Mouse (Mus musculus) heart, postnatal 0 days (tissue): ENCODE measurements around the gene Tnfrsf1b. TPM values are rescaled to one million over a fixed set of nuclear protein-coding genes. Genes with fewer than 3 reads are reported as not detected.

Experiments used
- ATAC-seq: fragments of 200-750 bp; cut with Nextera tagmentation; 2 replicates; pipeline ENCODE4 v1.8.0; 2017; ENCODE audit warnings: low read depth, moderate number of reproducible peaks, moderate library complexity; ENCODE audit not compliant: insufficient read depth
- DNase-seq: peaks from one replicate; pipeline ENCODE4 v3.0.0-alpha.2; 2016; ENCODE audit warnings: low spot score
- H3K27ac ChIP-seq: fragments of 300-500 bp; sonication (generic); 2 replicates; pipeline ENCODE4 v1.5.1; 2014; ENCODE audit warnings: low read depth, mild to moderate bottlenecking
- H3K27me3 ChIP-seq: fragments of 300-500 bp; sonication (generic); 2 replicates; pipeline ENCODE4 v1.6.1; 2014; ENCODE audit warnings: low read length, mixed read lengths; ENCODE audit not compliant: control insufficient read depth, insufficient read depth
- H3K36me3 ChIP-seq: fragments of 300-500 bp; sonication (generic); replicated peaks from 2 replicates; pipeline ENCODE4 v1.6.1; 2014; ENCODE audit warnings: low read length, mixed read lengths; ENCODE audit not compliant: control insufficient read depth, insufficient read depth
- H3K4me1 ChIP-seq: fragments of 300-500 bp; sonication (generic); 2 replicates; pipeline ENCODE4 v1.6.1; 2014; ENCODE audit warnings: antibody characterized with exemption; ENCODE audit not compliant: control insufficient read depth, insufficient read depth
- H3K4me2 ChIP-seq: fragments of 300-500 bp; sonication (generic); 2 replicates; pipeline ENCODE4 v1.6.1; 2014; ENCODE audit warnings: low read depth, mild to moderate bottlenecking, low read length, moderate library complexity
- H3K4me3 ChIP-seq: fragments of 300-500 bp; sonication (generic); 2 replicates; pipeline ENCODE4 v1.5.1; 2014; ENCODE audit warnings: low read depth, low read length
- H3K9ac ChIP-seq: fragments of 300-500 bp; sonication (generic); replicated peaks from 2 replicates; pipeline ENCODE4 v1.6.1; 2014; ENCODE audit warnings: low read depth, low read length, mixed read lengths
- H3K9me3 ChIP-seq: fragments of 300-500 bp; sonication (generic); replicated peaks from 2 replicates; pipeline ENCODE4 v1.6.1; 2016; ENCODE audit warnings: low read length; ENCODE audit not compliant: control insufficient read depth
- CTCF ChIP-seq: IDR thresholded peaks from 2 replicates; pipeline ENCODE4 v1.5.1; 2016; ENCODE audit warnings: antibody characterized with exemption, control low read depth, low read depth
- EP300 ChIP-seq: IDR thresholded peaks from 2 replicates; pipeline ENCODE4 v1.6.1; 2016; ENCODE audit warnings: antibody characterized with exemption, low read depth
- WGBS: fragments of 180-500 bp; shearing (Covaris S2); extraction: QIAGEN DNeasy Blood & Tissue Kit; methylation state at CpG from one replicate; pipeline ENCODE4 v1.1.7; 2014; 5-methylcytosine and 5-hydroxymethylcytosine counted together
- polyA plus RNA-seq: library from polyadenylated mRNA; unstranded; fragments of >200 nt; fragmentation: Nextera tagmentation; extraction: Ambion mirVana; gene quantifications from 2 replicates; pipeline ENCODE4 v1.2.1, GENCODE M21; 2015
- total RNA-seq: library from RNA; depleted of rRNA; stranded (reverse); fragments of >200 nt; gene quantifications from 2 replicates; pipeline ENCODE4 v1.2.3, GENCODE M21; 2014; ENCODE audit warnings: low replicate concordance

The Tnfrsf1b gene
- total and polyA plus RNA-seq, 2 experiments from 2014 or later = 2.0 to 11.1 TPM

DNA sequence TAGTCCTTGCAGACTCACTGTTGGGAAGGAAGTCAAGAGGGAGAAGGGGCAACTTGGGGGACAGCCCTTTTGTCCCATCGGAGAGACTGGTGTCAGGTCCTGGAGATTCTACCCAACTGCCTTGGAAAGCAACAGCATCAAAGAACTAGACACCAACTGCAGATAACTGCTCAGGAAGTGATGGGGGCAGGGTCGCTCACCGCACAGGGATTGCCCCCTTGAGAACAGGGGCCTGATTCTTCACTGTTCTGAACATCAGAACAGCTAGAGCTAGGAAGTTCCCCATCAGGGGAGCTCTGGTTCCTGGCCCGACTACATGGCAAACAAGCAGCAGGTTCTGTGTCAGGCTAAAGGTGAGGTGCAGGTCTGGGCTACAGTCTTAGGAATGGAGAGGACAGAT is 19.8 kb upstream of the Tnfrsf1b start:
- no peak overlapping the region for H3K4me2 ChIP-seq
- no peak overlapping the region for H3K4me3 ChIP-seq
- ATAC-seq (no peak), DNase-seq (no peak)
- H3K9me3 ChIP-seq = no peaks in the 10 kb centered on the region
- no peaks in the 10 kb centered on the region for H3K4me1 ChIP-seq
- no peak overlapping the region for H3K27ac ChIP-seq
- H3K27me3 ChIP-seq = no peaks in the 10 kb centered on the region
- no peaks in the 10 kb centered on the region for H3K36me3 ChIP-seq
- TF ChIP-seq EP300 = no peak
- TF ChIP-seq CTCF = no peak
- 58% methylated on average over 4 of the region's 4 CpGs for whole genome bisulfite sequencing
- no peak overlapping the region for H3K9ac ChIP-seq

DNA sequence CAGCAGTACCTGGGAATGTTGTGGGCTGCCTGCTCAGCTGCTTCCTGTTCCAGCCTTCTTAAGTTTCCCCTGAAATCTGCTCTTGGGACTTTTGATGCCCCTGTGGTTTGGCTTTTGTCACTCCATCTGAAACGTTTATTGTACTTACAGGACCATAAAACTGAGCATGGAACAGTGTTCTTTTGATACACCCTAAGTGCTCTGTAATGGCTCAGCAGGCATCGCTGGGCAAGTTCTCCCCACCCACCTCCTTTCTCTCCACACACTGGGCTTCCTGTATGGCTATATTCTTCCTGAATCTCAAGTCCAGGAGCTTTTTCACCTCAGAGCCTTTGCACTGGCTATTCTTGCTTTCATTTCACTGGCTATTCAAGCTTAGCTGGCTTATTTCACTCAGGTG is 18.1 kb upstream of the Tnfrsf1b start:
- H3K4me1 ChIP-seq = no peaks in the 10 kb centered on the region
- no peaks in the 10 kb centered on the region for H3K27me3 ChIP-seq
- H3K9me3 ChIP-seq = no peaks in the 10 kb centered on the region
- H3K9ac ChIP-seq = no peak overlapping the region
- no peak overlapping the region for H3K4me3 ChIP-seq
- no peak overlapping the region for H3K4me2 ChIP-seq
- TF ChIP-seq CTCF (no peak), EP300 (no peak)
- WGBS = 34% methylated on average over 2 of the region's 2 CpGs
- H3K36me3 ChIP-seq = no peaks in the 10 kb centered on the region
- ATAC-seq = no peak
- no peak overlapping the region for H3K27ac ChIP-seq
- DNase-seq = no peak

DNA sequence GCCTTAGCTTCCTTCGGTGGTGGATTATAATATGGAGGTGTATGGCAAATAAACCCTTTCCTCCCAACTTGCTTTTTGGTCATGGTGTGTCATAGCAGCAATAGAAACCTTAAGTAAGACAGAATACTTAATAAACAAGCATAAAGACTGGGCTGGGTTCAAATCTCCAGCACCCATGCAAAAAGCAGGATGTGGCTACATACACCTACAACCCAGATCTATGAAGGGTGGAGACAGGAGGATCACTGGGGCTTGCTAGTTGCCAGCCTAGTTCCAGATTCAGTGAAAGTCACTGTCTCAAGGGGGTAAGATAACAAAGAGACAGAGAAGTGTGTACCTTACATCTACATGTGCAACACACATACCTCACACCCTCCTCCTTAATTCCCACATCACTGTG is 16.9 kb upstream of the Tnfrsf1b start:
- H3K4me1 ChIP-seq = no peaks in the 10 kb centered on the region
- DNase-seq = no peak
- H3K36me3 ChIP-seq = no peaks in the 10 kb centered on the region
- ATAC-seq = no peak
- no peaks in the 10 kb centered on the region for H3K27me3 ChIP-seq
- no peak overlapping the region for H3K9ac ChIP-seq
- TF ChIP-seq EP300 = no peak
- no peak for TF ChIP-seq CTCF
- 95% methylated on average over 1 of the region's 1 CpGs for WGBS
- no peak overlapping the region for H3K27ac ChIP-seq
- no peak overlapping the region for H3K4me2 ChIP-seq
- no peaks in the 10 kb centered on the region for H3K9me3 ChIP-seq
- no peak overlapping the region for H3K4me3 ChIP-seq

DNA sequence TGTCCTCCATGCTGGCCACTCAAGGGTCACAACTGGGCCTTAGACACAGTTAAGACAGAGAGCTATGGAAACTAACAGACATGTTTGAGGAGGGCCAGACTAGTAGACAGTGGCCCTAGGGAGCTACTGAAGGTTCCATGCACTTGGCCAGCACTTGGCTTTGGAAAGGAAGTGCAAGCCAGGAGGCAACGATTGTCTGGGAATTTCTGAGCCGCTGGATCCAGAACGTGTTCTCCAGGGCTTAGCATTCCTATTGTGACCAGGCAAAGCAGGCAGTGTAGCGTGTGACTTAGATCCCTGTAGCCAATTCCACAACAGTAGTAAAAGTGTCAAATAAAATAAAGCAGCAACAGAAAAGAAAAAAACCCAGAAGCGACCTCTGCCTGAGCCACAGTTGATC is 14.1 kb upstream of the Tnfrsf1b start:
- no peak for ATAC-seq
- TF ChIP-seq CTCF = no peak
- TF ChIP-seq EP300 = no peak
- no peak overlapping the region for H3K9ac ChIP-seq
- no peaks in the 10 kb centered on the region for H3K36me3 ChIP-seq
- WGBS = 58% methylated on average over 5 of the region's 5 CpGs
- H3K4me2 ChIP-seq = no peak overlapping the region
- H3K27ac ChIP-seq = no peak overlapping the region
- H3K4me3 ChIP-seq = no peak overlapping the region
- H3K4me1 ChIP-seq = no peaks in the 10 kb centered on the region
- no peak for DNase-seq
- H3K9me3 ChIP-seq = no peaks in the 10 kb centered on the region
- no peaks in the 10 kb centered on the region for H3K27me3 ChIP-seq

DNA sequence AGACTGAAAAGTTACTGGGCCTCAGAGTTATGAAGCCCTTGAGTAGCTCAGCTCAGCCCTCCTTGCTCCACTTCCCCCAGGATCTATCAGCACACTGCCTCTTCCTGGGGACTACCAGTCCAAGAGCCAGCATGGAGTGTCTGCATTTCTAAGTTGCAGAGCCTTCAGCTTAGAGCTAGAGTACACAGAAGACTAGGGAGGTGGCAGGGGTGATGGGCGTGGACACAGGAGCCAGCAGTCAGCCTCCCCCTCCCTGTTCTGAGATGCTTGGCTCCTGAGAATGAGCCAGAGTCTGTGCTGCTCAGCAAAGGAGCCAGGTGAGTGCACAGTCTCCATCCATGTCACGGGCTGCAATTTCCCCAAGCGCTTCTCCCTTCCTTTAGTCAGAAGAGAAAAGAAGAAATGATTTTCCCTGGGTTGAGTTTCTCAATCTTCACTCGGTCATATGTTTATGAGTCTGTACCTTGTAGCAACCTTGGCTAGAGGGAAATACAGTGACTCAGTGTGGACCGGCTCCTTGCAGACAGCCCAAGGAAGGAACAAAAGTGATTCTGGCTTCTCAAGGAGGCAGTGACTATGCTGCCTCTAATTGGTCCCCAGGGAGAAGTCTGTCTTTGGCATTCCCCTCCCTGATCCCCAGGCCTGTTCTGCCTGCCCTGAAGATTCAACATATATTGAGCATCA is 11.2 kb upstream of the Tnfrsf1b start:
- H3K9ac ChIP-seq = no peak overlapping the region
- H3K4me1 ChIP-seq = no peaks in the 10 kb centered on the region
- TF ChIP-seq EP300 = no peak
- TF ChIP-seq CTCF = no peak
- no peaks in the 10 kb centered on the region for H3K9me3 ChIP-seq
- H3K4me2 ChIP-seq = no peak overlapping the region
- no peak; the same call in 1 of the 2 replicates for ATAC-seq
- DNase-seq = no peak
- H3K27ac ChIP-seq = no peak overlapping the region
- no peaks in the 10 kb centered on the region for H3K27me3 ChIP-seq
- 52% methylated on average over 5 of the region's 5 CpGs for WGBS
- no peak overlapping the region for H3K4me3 ChIP-seq
- no peaks in the 10 kb centered on the region for H3K36me3 ChIP-seq

DNA sequence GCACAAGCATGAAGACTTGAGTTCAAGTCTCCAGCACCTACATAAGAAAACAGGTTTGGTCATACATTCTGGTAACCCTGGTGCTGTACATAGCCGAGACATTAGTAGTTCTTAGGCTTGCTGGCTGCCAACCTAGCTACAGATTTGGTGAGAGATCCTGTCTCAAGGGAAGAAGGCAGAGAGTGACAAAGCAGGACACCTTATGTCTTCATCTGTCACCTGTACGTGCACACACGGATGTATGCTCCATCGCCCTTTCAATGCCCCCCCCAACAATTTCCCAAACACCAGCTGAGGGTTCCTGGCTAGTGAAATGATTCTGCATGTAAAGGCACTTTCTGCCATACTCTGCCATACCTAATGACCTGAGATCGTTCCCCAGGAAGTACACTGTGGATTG is 9.5 kb upstream of the Tnfrsf1b start:
- no peak for TF ChIP-seq CTCF
- no peak for TF ChIP-seq EP300
- no peak overlapping the region for H3K4me3 ChIP-seq
- DNase-seq = no peak
- no peaks in the 10 kb centered on the region for H3K9me3 ChIP-seq
- no peak overlapping the region for H3K9ac ChIP-seq
- 82% methylated on average over 5 of the region's 5 CpGs for WGBS
- no peak for ATAC-seq
- no peak overlapping the region for H3K4me2 ChIP-seq
- no peaks in the 10 kb centered on the region for H3K36me3 ChIP-seq
- no peak overlapping the region for H3K27ac ChIP-seq
- no peaks in the 10 kb centered on the region for H3K27me3 ChIP-seq
- H3K4me1 ChIP-seq = no peaks in the 10 kb centered on the region
